In genomic region chr6:140630306-140630705, GRCm38 (mm10) we compare ENCODE assay signal across 20 mouse cellular contexts. TPM values are rescaled to one million over a fixed set of nuclear protein-coding genes. Genes with fewer than 3 reads are reported as not detected.
A peak's percentile ranks its signal among the peaks of the same experiment; 100 is the strongest.
DNase-seq lines count a peak whose midpoint lies in the region; ATAC-seq and TF ChIP-seq lines count a peak whose summit lies in the region.
"Had no signal": no experiment of that assay in that cellular context is flagged by ENCODE, and none has a peak within 500 bp of the region (broad histone marks: within the 10 kb centered on the region; RNA-seq: fewer than 3 reads in every experiment).

No protein-coding gene starts in this region.

- peaks cover 33% of the 10 kb centered on the region for H3K4me1 ChIP-seq in heart, embryonic 13.5 days
- H3K4me1 ChIP-seq in heart, embryonic 12.5 days (replicated peaks) = peaks cover 22% of the 10 kb centered on the region
- peaks cover 46% of the 10 kb centered on the region for H3K4me1 ChIP-seq in midbrain, embryonic 13.5 days (replicated peaks)
- H3K4me1 ChIP-seq in midbrain, embryonic 16.5 days (ENCODE audit: control insufficient read depth, insufficient read depth, low read length) = peaks cover 34% of the 10 kb centered on the region
- peaks cover 6% of the 10 kb centered on the region for H3K4me1 ChIP-seq in ES-Bruce4 (ENCODE audit: control insufficient read depth, insufficient read depth, low read length)

- 76% methylated on average over 4 of the region's 4 CpGs for WGBS in heart, embryonic 13.5 days
- 77% methylated on average over 4 of the region's 4 CpGs for WGBS in heart, embryonic 12.5 days
- 28% methylated on average over 4 of the region's 4 CpGs for WGBS in midbrain, embryonic 13.5 days
- WGBS in midbrain, embryonic 16.5 days = 22% methylated on average over 4 of the region's 4 CpGs

- H3K27ac ChIP-seq in heart, embryonic 13.5 days (replicated peaks) = no peak overlapping the region
- H3K27ac ChIP-seq in heart, embryonic 12.5 days (ENCODE audit: poor library complexity, severe bottlenecking) = no peak overlapping the region
- H3K27ac ChIP-seq in midbrain, embryonic 13.5 days = no peak overlapping the region
- no peak overlapping the region for H3K27ac ChIP-seq in midbrain, embryonic 16.5 days (ENCODE audit: low read length)
- H3K27ac ChIP-seq in ES-Bruce4 (ENCODE audit: insufficient read depth, low read length) = no peak overlapping the region
- H3K27ac ChIP-seq: forebrain, embryonic 15.5 days; hindbrain, embryonic 12.5 days; kidney, embryonic 15.5 days; liver, embryonic 14.5 days; lung, embryonic 15.5 days had no signal

- peak; percentile 28; the same call in 1 of the 2 replicates for TF ChIP-seq EP300 in ES-Bruce4 (IDR thresholded peaks at IDR 0.05; ENCODE audit: insufficient read depth, low read depth, low read length)

- no peak overlapping the region for H3K4me2 ChIP-seq in heart, embryonic 13.5 days
- H3K4me2 ChIP-seq in heart, embryonic 12.5 days = no peak overlapping the region
- H3K4me2 ChIP-seq in midbrain, embryonic 13.5 days (replicated peaks) = 0 out of 2 replicates have a peak overlapping the region, but pooled peaks have one; percentile 4
- H3K4me2 ChIP-seq in midbrain, embryonic 16.5 days (ENCODE audit: low read length) = no peak overlapping the region
- H3K4me2 ChIP-seq: forebrain, embryonic 15.5 days; hindbrain, embryonic 12.5 days; kidney, embryonic 15.5 days; lung, embryonic 15.5 days had no signal

- ATAC-seq in heart, embryonic 13.5 days (ENCODE audit: extremely low read depth, insufficient number of reproducible peaks, low FRiP score, low TSS enrichment) = no peak
- no peak for ATAC-seq in heart, embryonic 12.5 days (ENCODE audit: insufficient number of reproducible peaks, low FRiP score)
- no peak for ATAC-seq in midbrain, embryonic 13.5 days
- ATAC-seq in midbrain, embryonic 16.5 days = no peak
- ATAC-seq: activated CD4-positive, CD25-positive, alpha-beta regulatory T cell, adult 4 months; forebrain, embryonic 15.5 days; intestine, postnatal 0 days had no signal

- no peaks in the 10 kb centered on the region for H3K27me3 ChIP-seq in heart, embryonic 13.5 days (replicated peaks)
- no peaks in the 10 kb centered on the region for H3K27me3 ChIP-seq in heart, embryonic 12.5 days (replicated peaks)
- no peaks in the 10 kb centered on the region for H3K27me3 ChIP-seq in midbrain, embryonic 13.5 days
- H3K27me3 ChIP-seq in midbrain, embryonic 16.5 days (ENCODE audit: control insufficient read depth, insufficient read depth, low read depth, low read length) = no peaks in the 10 kb centered on the region
- no peaks in the 10 kb centered on the region for H3K27me3 ChIP-seq in ES-Bruce4 (ENCODE audit: control insufficient read depth, insufficient read depth, low read length, poor library complexity, severe bottlenecking)
- H3K27me3 ChIP-seq: forebrain, embryonic 15.5 days; hindbrain, embryonic 12.5 days; kidney, embryonic 15.5 days; lung, embryonic 15.5 days had no signal

- 0 out of 2 replicates have a peak overlapping the region, but pooled peaks have one; percentile 52 for H3K9ac ChIP-seq in heart, embryonic 13.5 days
- no peak overlapping the region for H3K9ac ChIP-seq in heart, embryonic 12.5 days
- H3K9ac ChIP-seq in midbrain, embryonic 13.5 days (replicated peaks) = no peak overlapping the region
- H3K9ac ChIP-seq in midbrain, embryonic 16.5 days (ENCODE audit: low read depth, low read length) = no peak overlapping the region
- no peak overlapping the region for H3K9ac ChIP-seq in ES-Bruce4 (ENCODE audit: low read depth, poor library complexity, severe bottlenecking)
- H3K9ac ChIP-seq: forebrain, embryonic 15.5 days; hindbrain, embryonic 12.5 days; kidney, embryonic 15.5 days; liver, embryonic 14.5 days; lung, embryonic 15.5 days had no signal

- TF ChIP-seq CTCF in ES-Bruce4 (IDR thresholded peaks at IDR 0.05; ENCODE audit: low read depth, low read length) = no peak

- no peaks in the 10 kb centered on the region for H3K9me3 ChIP-seq in heart, embryonic 13.5 days
- no peaks in the 10 kb centered on the region for H3K9me3 ChIP-seq in heart, embryonic 12.5 days (replicated peaks)
- no peaks in the 10 kb centered on the region for H3K9me3 ChIP-seq in midbrain, embryonic 13.5 days
- no peaks in the 10 kb centered on the region for H3K9me3 ChIP-seq in midbrain, embryonic 16.5 days (replicated peaks; ENCODE audit: control insufficient read depth, low read length, poor library complexity, severe bottlenecking)
- H3K9me3 ChIP-seq in ES-Bruce4 (replicated peaks; ENCODE audit: control insufficient read depth, insufficient read depth, low read length, poor library complexity, severe bottlenecking) = no peaks in the 10 kb centered on the region
- H3K9me3 ChIP-seq: forebrain, embryonic 15.5 days; hindbrain, embryonic 12.5 days; kidney, embryonic 15.5 days; lung, embryonic 15.5 days had no signal

- H3K4me3 ChIP-seq in heart, embryonic 13.5 days = no peak overlapping the region
- no peak overlapping the region for H3K4me3 ChIP-seq in heart, embryonic 12.5 days
- no peak overlapping the region for H3K4me3 ChIP-seq in midbrain, embryonic 13.5 days (replicated peaks)
- no peak overlapping the region for H3K4me3 ChIP-seq in midbrain, embryonic 16.5 days (ENCODE audit: low read depth, low read length)
- no peak overlapping the region for H3K4me3 ChIP-seq in ES-Bruce4 (ENCODE audit: low read depth, low read length)
- H3K4me3 ChIP-seq: forebrain, embryonic 15.5 days; hindbrain, embryonic 12.5 days; kidney, embryonic 15.5 days; lung, embryonic 15.5 days had no signal

- TF ChIP-seq POLR2A in ES-Bruce4 (IDR thresholded peaks at IDR 0.05; ENCODE audit: insufficient read depth, low read length) = no peak

- peak; percentile 29 to 54 for DNase-seq in thymus, postnatal 36 days
- DNase-seq in cerebellum, postnatal 14 days = no peak
- DNase-seq: adrenal gland, adult 8-10 months; cerebellum, adult 11-12 months; cerebellum, postnatal 36 days; kidney, postnatal 36 days; layer of hippocampus, adult 9-11 months; lung, postnatal 36 days had no signal

- H3K36me3 ChIP-seq in heart, embryonic 13.5 days = peaks cover 19% of the 10 kb centered on the region
- peaks cover 15% of the 10 kb centered on the region for H3K36me3 ChIP-seq in heart, embryonic 12.5 days
- peaks cover 11% of the 10 kb centered on the region for H3K36me3 ChIP-seq in midbrain, embryonic 13.5 days
- no peaks in the 10 kb centered on the region; the same call in 1 of the 2 replicates for H3K36me3 ChIP-seq in midbrain, embryonic 16.5 days (ENCODE audit: control insufficient read depth, insufficient read depth, low read length)
- H3K36me3 ChIP-seq in ES-Bruce4 (ENCODE audit: control insufficient read depth, insufficient read depth, low read length, poor library complexity, severe bottlenecking) = peaks cover 44% of the 10 kb centered on the region

RNA-seq across cellular contexts. Expression of gene Aebp2, which starts 7.8 kb away (rescaled TPM):
- 6.7 and 7.2 TPM in 2 replicates for polyA plus RNA-seq in heart, embryonic 13.5 days (2015; fragmentation: Nextera tagmentation; extraction: Ambion mirVana)
- 10.8 and 12.8 TPM in 2 replicates for polyA plus RNA-seq in heart, embryonic 12.5 days (2016; fragmentation: Nextera tagmentation; extraction: Ambion mirVana)
- polyA plus RNA-seq in midbrain, embryonic 13.5 days (2015; fragmentation: Nextera tagmentation; extraction: Ambion mirVana) = 11.3 and 11.7 TPM in 2 replicates
- 7.5 and 7.6 TPM in 2 replicates for polyA plus RNA-seq in midbrain, embryonic 16.5 days (2015; fragmentation: Nextera tagmentation; extraction: Ambion mirVana)
- 91.8 and 93.7 TPM in 2 replicates for polyA plus RNA-seq in ES-Bruce4 (2011; ENCODE audit: insufficient read depth, insufficient read length, low read depth, missing spikeins)

Comparison
In these comparisons a context has a peak if more than half of its experiments do, and no peak if none do; other contexts are left out.
1. DNase-seq: peak in thymus, postnatal 36 days (2 of 2); none in cerebellum, postnatal 14 days (0 of 2).